ENCODE assay signal across 8 mouse cellular contexts in genomic region chr13:47042024-47042633, GRCm38 (mm10). TPM values are rescaled to one million over a fixed set of nuclear protein-coding genes. Genes with fewer than 3 reads are reported as not detected.
DNase-seq lines count a peak whose midpoint lies in the region; ATAC-seq and TF ChIP-seq lines count a peak whose summit lies in the region.

No protein-coding gene starts in this region.

- no peak overlapping the region for H3K4me3 ChIP-seq in heart, adult 2 months
- no peak overlapping the region for H3K4me3 ChIP-seq in embryonic facial prominence, embryonic 12.5 days
- peak overlapping the region; percentile 71 for H3K4me3 ChIP-seq in intestine, embryonic 14.5 days (ENCODE audit: low read depth, low read length)
- peak overlapping the region; percentile 77 for H3K4me3 ChIP-seq in midbrain, embryonic 12.5 days

- intact Hi-C loops in heart, adult 2 months (cut with DNase I), result loop anchor here (10.0 kb wide), 1 partner anchor 317 kb away; the partner anchor contains the start of gene Nup153
- intact Hi-C loops in left cerebral cortex, postnatal 36 days (cut with DNase I), result no loop called here

- ATAC-seq in embryonic facial prominence, embryonic 12.5 days (ENCODE audit: insufficient number of reproducible peaks, insufficient read depth, low FRiP score, low TSS enrichment), result no peak
- no peak for ATAC-seq in intestine, embryonic 14.5 days (replicated peaks; ENCODE audit: low FRiP score, low TSS enrichment, low read depth)
- no peak for ATAC-seq in midbrain, embryonic 12.5 days (ENCODE audit: low FRiP score, low read depth)

- H3K27me3 ChIP-seq in heart, adult 2 months (ENCODE audit: control insufficient read depth, insufficient read depth, low read length), result no peaks in the 10 kb centered on the region
- H3K27me3 ChIP-seq in embryonic facial prominence, embryonic 12.5 days, result no peaks in the 10 kb centered on the region
- no peaks in the 10 kb centered on the region for H3K27me3 ChIP-seq in intestine, embryonic 14.5 days (replicated peaks; ENCODE audit: control insufficient read depth, insufficient read depth, low read length)
- H3K27me3 ChIP-seq in midbrain, embryonic 12.5 days, result no peaks in the 10 kb centered on the region

- WGBS in heart, adult 2 months, result 43% methylated on average over 8 of the region's 8 CpGs
- 59% methylated on average over 8 of the region's 8 CpGs for WGBS in embryonic facial prominence, embryonic 12.5 days
- 38% methylated on average over 8 of the region's 8 CpGs for WGBS in intestine, embryonic 14.5 days
- WGBS in midbrain, embryonic 12.5 days, result 52% methylated on average over 8 of the region's 8 CpGs

- no peaks in the 10 kb centered on the region for H3K36me3 ChIP-seq in heart, adult 2 months (ENCODE audit: control insufficient read depth, insufficient read depth, low read length)
- no peaks in the 10 kb centered on the region for H3K36me3 ChIP-seq in embryonic facial prominence, embryonic 12.5 days
- H3K36me3 ChIP-seq in intestine, embryonic 14.5 days (ENCODE audit: control insufficient read depth, insufficient read depth, low read length), result no peaks in the 10 kb centered on the region
- H3K36me3 ChIP-seq in midbrain, embryonic 12.5 days, result peaks cover 3% of the 10 kb centered on the region; the same call in 1 of the 2 replicates

- H3K4me1 ChIP-seq in heart, adult 2 months (ENCODE audit: control insufficient read depth, insufficient read depth, low read length), result peaks cover 3% of the 10 kb centered on the region
- H3K4me1 ChIP-seq in embryonic facial prominence, embryonic 12.5 days, result peaks cover 4% of the 10 kb centered on the region; the same call in 1 of the 2 replicates
- peaks cover 15% of the 10 kb centered on the region for H3K4me1 ChIP-seq in intestine, embryonic 14.5 days (replicated peaks; ENCODE audit: control insufficient read depth, insufficient read depth, low read length)
- peaks cover 14% of the 10 kb centered on the region for H3K4me1 ChIP-seq in midbrain, embryonic 12.5 days

- no peak for TF ChIP-seq EP300 in heart, adult 2 months (IDR thresholded peaks at IDR 0.05; ENCODE audit: insufficient read depth, low read depth, low read length)

- no peak overlapping the region for H3K9ac ChIP-seq in heart, adult 2 months (ENCODE audit: low read depth, low read length)
- H3K9ac ChIP-seq in embryonic facial prominence, embryonic 12.5 days, result no peak overlapping the region
- peak overlapping the region; percentile 53 for H3K9ac ChIP-seq in intestine, embryonic 14.5 days (ENCODE audit: low read length)
- peak overlapping the region; percentile 7; the same call in 1 of the 2 replicates for H3K9ac ChIP-seq in midbrain, embryonic 12.5 days (replicated peaks)

- peak; percentile 16; the same call in 1 of the 2 replicates for TF ChIP-seq CTCF in heart, adult 2 months (IDR thresholded peaks at IDR 0.05)

- H3K9me3 ChIP-seq in embryonic facial prominence, embryonic 12.5 days, result no peaks in the 10 kb centered on the region
- H3K9me3 ChIP-seq in intestine, embryonic 14.5 days (ENCODE audit: control insufficient read depth, low read length), result no peaks in the 10 kb centered on the region
- no peaks in the 10 kb centered on the region for H3K9me3 ChIP-seq in midbrain, embryonic 12.5 days

- no peak for TF ChIP-seq POLR2A in heart, adult 2 months (IDR thresholded peaks at IDR 0.05; ENCODE audit: insufficient read depth, low read depth, low read length)

- no peak overlapping the region; the same call in 1 of the 2 replicates for H3K27ac ChIP-seq in heart, adult 2 months
- H3K27ac ChIP-seq in embryonic facial prominence, embryonic 12.5 days, result no peak overlapping the region
- H3K27ac ChIP-seq in intestine, embryonic 14.5 days (ENCODE audit: low read depth), result no peak overlapping the region
- H3K27ac ChIP-seq in midbrain, embryonic 12.5 days (replicated peaks), result peak overlapping the region; percentile 22; the same call in 1 of the 2 replicates

- H3K4me2 ChIP-seq in embryonic facial prominence, embryonic 12.5 days (replicated peaks), result peak overlapping the region; percentile 99; the same call in 1 of the 2 replicates
- H3K4me2 ChIP-seq in intestine, embryonic 14.5 days (ENCODE audit: low read length), result peak overlapping the region; percentile 100
- H3K4me2 ChIP-seq in midbrain, embryonic 12.5 days (replicated peaks), result peak overlapping the region; percentile 93

- no peak for DNase-seq in heart, adult 2 months
- no peak for DNase-seq in heart, postnatal 4 days
- peak; percentile 58 for DNase-seq in intestine, embryonic 14.5 days (ENCODE audit: low spot score)
- DNase-seq in thymus, postnatal 4 days, result no peak
- DNase-seq in left cerebral cortex, postnatal 36 days (ENCODE audit: low spot score in 2 of 2), result no peak
- no peak for DNase-seq in adrenal gland, postnatal 14 days

- H3K79me2 ChIP-seq in heart, adult 2 months (replicated peaks; ENCODE audit: control insufficient read depth, insufficient read depth, low read length), result peaks cover 3% of the 10 kb centered on the region; the same call in 1 of the 2 replicates

RNA-seq across cellular contexts. Expression of gene Kdm1b, which starts 1.2 kb away (rescaled TPM):
- total RNA-seq in heart, adult 2 months (2021), result 10 to 100 TPM in 1 of 2 experiments, 1 to 10 TPM in 1; 8.9 to 10.5 TPM
- polyA plus RNA-seq in heart, adult 2 months (2012; rRNA removed), result 5.0 and 8.6 TPM in 2 replicates
- total RNA-seq in heart, postnatal 4 days (2021), result 1 to 10 TPM; 8.1 to 8.6 TPM
- polyA plus RNA-seq in embryonic facial prominence, embryonic 12.5 days (2016; fragmentation: Nextera tagmentation; extraction: Ambion mirVana), result 14.5 and 14.8 TPM in 2 replicates
- 13.4 and 15.5 TPM in 2 replicates for polyA plus RNA-seq in intestine, embryonic 14.5 days (2014; fragmentation: Nextera tagmentation; extraction: Ambion mirVana)
- 22.0 TPM in 2 replicates for polyA plus RNA-seq in midbrain, embryonic 12.5 days (2016; fragmentation: Nextera tagmentation; extraction: Ambion mirVana)
- 1 to 10 TPM; 7.7 to 9.9 TPM for total RNA-seq in left cerebral cortex, postnatal 36 days (2021)
- 8.9 and 9.3 TPM in 2 replicates for total RNA-seq in adrenal gland, postnatal 14 days (2021)

RNA-seq across cellular contexts. Expression of gene Tpmt, which starts 2.4 kb away (rescaled TPM):
- total RNA-seq in heart, adult 2 months (2021), result 1 to 10 TPM; 3.0 to 6.6 TPM
- 3.1 and 4.2 TPM in 2 replicates for polyA plus RNA-seq in heart, adult 2 months (2012; rRNA removed)
- total RNA-seq in heart, postnatal 4 days (2021), result 10 to 100 TPM in 1 of 2 experiments, 1 to 10 TPM in 1; 8.4 to 14.5 TPM
- polyA plus RNA-seq in embryonic facial prominence, embryonic 12.5 days (2016; fragmentation: Nextera tagmentation; extraction: Ambion mirVana), result 25.5 and 27.7 TPM in 2 replicates
- polyA plus RNA-seq in intestine, embryonic 14.5 days (2014; fragmentation: Nextera tagmentation; extraction: Ambion mirVana), result 25.4 and 25.7 TPM in 2 replicates
- 35.5 and 37.1 TPM in 2 replicates for polyA plus RNA-seq in midbrain, embryonic 12.5 days (2016; fragmentation: Nextera tagmentation; extraction: Ambion mirVana)
- 1 to 10 TPM; 9.7 to 10.0 TPM for total RNA-seq in left cerebral cortex, postnatal 36 days (2021)
- total RNA-seq in adrenal gland, postnatal 14 days (2021), result 9.1 and 13.8 TPM in 2 replicates

RNA-seq across cellular contexts. Expression of gene Nhlrc1, which starts 27.5 kb away (rescaled TPM):
- total RNA-seq in heart, adult 2 months (2021), result 1 to 10 TPM; 6.6 to 6.8 TPM
- 6.1 and 8.6 TPM in 2 replicates for polyA plus RNA-seq in heart, adult 2 months (2012; rRNA removed)
- total RNA-seq in heart, postnatal 4 days (2021), result 1 to 10 TPM; 2.9 to 4.2 TPM
- polyA plus RNA-seq in embryonic facial prominence, embryonic 12.5 days (2016; fragmentation: Nextera tagmentation; extraction: Ambion mirVana), result 4.9 and 5.7 TPM in 2 replicates
- 2.8 and 3.7 TPM in 2 replicates for polyA plus RNA-seq in intestine, embryonic 14.5 days (2014; fragmentation: Nextera tagmentation; extraction: Ambion mirVana)
- 7.0 and 7.5 TPM in 2 replicates for polyA plus RNA-seq in midbrain, embryonic 12.5 days (2016; fragmentation: Nextera tagmentation; extraction: Ambion mirVana)
- 10 to 100 TPM; 16.0 to 18.2 TPM for total RNA-seq in left cerebral cortex, postnatal 36 days (2021)
- 3.3 and 4.0 TPM in 2 replicates for total RNA-seq in adrenal gland, postnatal 14 days (2021)

Comparison
In these comparisons a context has a peak if more than half of its experiments do, and no peak if none do; other contexts are left out.
1. H3K4me3 ChIP-seq: peak in intestine, embryonic 14.5 days (single experiment) and midbrain, embryonic 12.5 days (single experiment); none in heart, adult 2 months (single experiment) and embryonic facial prominence, embryonic 12.5 days (single experiment).
2. H3K9ac ChIP-seq: peak in intestine, embryonic 14.5 days (single experiment) and midbrain, embryonic 12.5 days (single experiment); none in heart, adult 2 months (single experiment) and embryonic facial prominence, embryonic 12.5 days (single experiment).
3. Peak in every context shown above with its lines, with median percentiles within 50 percentile points of each other: H3K4me2 ChIP-seq.